Mouse (Mus musculus) spleen, adult 2 months (tissue): ENCODE measurements around the gene Gnao1.

Source experiments
- CTCF ChIP-seq: fragments of 200-500 bp; IDR thresholded peaks from 2 replicates; pipeline ENCODE4 v1.5.1; 2011; ENCODE audit warnings: mild to moderate bottlenecking, inconsistent platforms; ENCODE audit not compliant: insufficient read depth, insufficient read length, insufficient replicate concordance; ENCODE audit errors: extremely low read depth
- POLR2A ChIP-seq: fragments of 200-500 bp; IDR thresholded peaks from 2 replicates; pipeline ENCODE4 v1.6.1; 2011; ENCODE audit warnings: low read depth, low read length, inconsistent platforms

DNA sequence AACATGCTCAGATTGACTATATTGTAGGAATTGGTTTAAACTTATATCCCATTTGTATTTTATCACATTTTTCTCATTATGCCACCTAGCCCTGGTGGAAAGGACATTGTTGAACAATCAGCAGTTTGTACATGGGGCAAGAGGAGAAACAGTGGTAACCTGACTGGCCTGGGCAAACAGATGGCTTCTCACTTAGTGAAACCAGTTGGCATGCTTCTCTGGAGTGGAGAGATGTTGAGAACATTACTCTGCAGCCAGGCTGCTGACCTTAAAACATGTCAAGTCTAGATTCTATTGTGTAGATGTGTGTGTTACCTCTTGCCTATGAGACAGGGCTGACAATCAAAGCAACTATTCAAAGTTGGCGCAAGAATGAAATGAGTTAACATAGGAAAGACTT is 7.6 kb downstream of the Gnao1 start:
- TF ChIP-seq POLR2A (no peak), CTCF (no peak)
